Mouse (Mus musculus): ENCODE results near the gene Zeb2. TPM values are rescaled to one million over a fixed set of nuclear protein-coding genes. Genes with fewer than 3 reads are reported as not detected.

The Zeb2 gene
- polyA plus RNA-seq, 1 experiment from 2014 or later: 37.4 TPM

GRCm38 (mm10) chr2:45010701-45011100 lies 106.5 kb downstream of the Zeb2 start:
- 94% methylated on average over 1 of the region's 1 CpGs for WGBS

GRCm38 (mm10) chr2:44999906-45000305 lies 117.3 kb downstream of the Zeb2 start:
- no peaks in the 10 kb centered on the region for H3K9me3 ChIP-seq
- no peak overlapping the region for H3K27ac ChIP-seq
- H3K4me1 ChIP-seq (replicated peaks): 0 out of 2 replicates have a peak, but pooled peaks cover 4% of the 10 kb centered on the region
- no peak overlapping the region for H3K9ac ChIP-seq
- WGBS: 35% methylated on average over 6 of the region's 6 CpGs
- H3K4me3 ChIP-seq (replicated peaks): no peak overlapping the region
- H3K36me3 ChIP-seq: peaks cover 10% of the 10 kb centered on the region
- no peaks in the 10 kb centered on the region for H3K27me3 ChIP-seq (replicated peaks)
- no peak for ATAC-seq
- no peak overlapping the region for H3K4me2 ChIP-seq (replicated peaks)

More at GRCm38 (mm10) chr2:45010701-45011100, 106.5 kb downstream of the Zeb2 start:
- Histone ChIP-seq H3K36me3 (no peaks in the 10 kb centered on the region), H3K27ac (no peak overlapping the region), H3K27me3 (replicated peaks) (no peaks in the 10 kb centered on the region), H3K4me1 (replicated peaks) (no peaks in the 10 kb centered on the region), H3K4me3 (replicated peaks) (no peak overlapping the region), H3K9me3 (no peaks in the 10 kb centered on the region), H3K9ac (no peak overlapping the region), H3K4me2 (replicated peaks) (no peak overlapping the region)
- ATAC-seq: no peak

- H3K4me2 ChIP-seq (replicated peaks): no peak overlapping the region
- H3K36me3 ChIP-seq: peaks cover 10% of the 10 kb centered on the region
- WGBS: 90% methylated on average over 5 of the region's 5 CpGs
Measured at GRCm38 (mm10) chr2:44998710-44999109, 118.5 kb downstream of the Zeb2 start.

GRCm38 (mm10) chr2:44981646-44982045 lies 135.5 kb downstream of the Zeb2 start:
- H3K27ac ChIP-seq: no peak overlapping the region
- H3K4me1 ChIP-seq (replicated peaks): peaks cover 4% of the 10 kb centered on the region; the same call in 1 of the 2 replicates
- no peak overlapping the region for H3K4me3 ChIP-seq (replicated peaks)
- no peaks in the 10 kb centered on the region for H3K9me3 ChIP-seq
- WGBS: 81% methylated on average over 3 of the region's 3 CpGs
- H3K9ac ChIP-seq: no peak overlapping the region
- no peak overlapping the region for H3K4me2 ChIP-seq (replicated peaks)
- no peak for ATAC-seq
- H3K27me3 ChIP-seq (replicated peaks): no peaks in the 10 kb centered on the region
- H3K36me3 ChIP-seq: no peaks in the 10 kb centered on the region

More at GRCm38 (mm10) chr2:44998710-44999109, 118.5 kb downstream of the Zeb2 start:
- Histone ChIP-seq H3K4me1 (replicated peaks) (0 out of 2 replicates have a peak, but pooled peaks cover 4% of the 10 kb centered on the region), H3K4me3 (replicated peaks) (no peak overlapping the region), H3K9ac (no peak overlapping the region), H3K9me3 (no peaks in the 10 kb centered on the region), H3K27ac (no peak overlapping the region), H3K27me3 (replicated peaks) (no peaks in the 10 kb centered on the region)
- ATAC-seq: no peak

GRCm38 (mm10) chr2:44979042-44979721 lies 138.0 kb downstream of the Zeb2 start:
- H3K9ac ChIP-seq: no peak overlapping the region
- no peak for ATAC-seq
- H3K27me3 ChIP-seq (replicated peaks): no peaks in the 10 kb centered on the region
- H3K27ac ChIP-seq: no peak overlapping the region
- peak overlapping the region; percentile 17; the same call in 1 of the 2 replicates for H3K4me3 ChIP-seq (replicated peaks)
- peaks cover 4% of the 10 kb centered on the region; the same call in 1 of the 2 replicates for H3K4me1 ChIP-seq (replicated peaks)
- peak overlapping the region; percentile 55 for H3K4me2 ChIP-seq (replicated peaks)
- 5% methylated on average over 18 of the region's 18 CpGs for WGBS
- H3K9me3 ChIP-seq: no peaks in the 10 kb centered on the region
- H3K36me3 ChIP-seq: no peaks in the 10 kb centered on the region

GRCm38 (mm10) chr2:44978038-44978437 lies 139.2 kb downstream of the Zeb2 start:
- Histone ChIP-seq H3K9me3 (no peaks in the 10 kb centered on the region), H3K9ac (no peak overlapping the region), H3K27ac (no peak overlapping the region), H3K4me2 (replicated peaks) (no peak overlapping the region), H3K27me3 (replicated peaks) (no peaks in the 10 kb centered on the region), H3K4me3 (replicated peaks) (no peak overlapping the region), H3K36me3 (no peaks in the 10 kb centered on the region), H3K4me1 (replicated peaks) (peaks cover 4% of the 10 kb centered on the region; the same call in 1 of the 2 replicates)
- WGBS: 65% methylated on average over 6 of the region's 6 CpGs
- no peak for ATAC-seq

GRCm38 (mm10) chr2:44977556-44977955 lies 139.6 kb downstream of the Zeb2 start:
- 72% methylated on average over 2 of the region's 2 CpGs for WGBS
- no peak for ATAC-seq
- no peak overlapping the region for H3K9ac ChIP-seq
- no peaks in the 10 kb centered on the region for H3K27me3 ChIP-seq (replicated peaks)
- peaks cover 4% of the 10 kb centered on the region; the same call in 1 of the 2 replicates for H3K4me1 ChIP-seq (replicated peaks)
- no peaks in the 10 kb centered on the region for H3K9me3 ChIP-seq
- no peak overlapping the region for H3K27ac ChIP-seq
- no peak overlapping the region for H3K4me2 ChIP-seq (replicated peaks)
- no peaks in the 10 kb centered on the region for H3K36me3 ChIP-seq
- H3K4me3 ChIP-seq (replicated peaks): no peak overlapping the region

- H3K9me3 ChIP-seq: no peaks in the 10 kb centered on the region
- 67% methylated on average over 3 of the region's 3 CpGs for WGBS
- H3K27ac ChIP-seq: no peak overlapping the region
- no peaks in the 10 kb centered on the region for H3K27me3 ChIP-seq (replicated peaks)
- no peak overlapping the region for H3K4me2 ChIP-seq (replicated peaks)
- H3K36me3 ChIP-seq: no peaks in the 10 kb centered on the region
- no peak overlapping the region for H3K4me3 ChIP-seq (replicated peaks)
- no peak for ATAC-seq
- H3K9ac ChIP-seq: no peak overlapping the region
- peaks cover 4% of the 10 kb centered on the region; the same call in 1 of the 2 replicates for H3K4me1 ChIP-seq (replicated peaks)
Measured at GRCm38 (mm10) chr2:44977051-44977450, 140.1 kb downstream of the Zeb2 start.

GRCm38 (mm10) chr2:44976484-44976883 lies 140.7 kb downstream of the Zeb2 start:
- H3K9me3 ChIP-seq: no peaks in the 10 kb centered on the region
- no peaks in the 10 kb centered on the region for H3K27me3 ChIP-seq (replicated peaks)
- H3K9ac ChIP-seq: no peak overlapping the region
- WGBS: 49% methylated on average over 4 of the region's 4 CpGs
- peaks cover 4% of the 10 kb centered on the region; the same call in 1 of the 2 replicates for H3K4me1 ChIP-seq (replicated peaks)
- ATAC-seq: no peak
- no peak overlapping the region for H3K4me2 ChIP-seq (replicated peaks)
- H3K4me3 ChIP-seq (replicated peaks): no peak overlapping the region
- no peak overlapping the region for H3K27ac ChIP-seq
- H3K36me3 ChIP-seq: no peaks in the 10 kb centered on the region

GRCm38 (mm10) chr2:44973828-44974227 lies 143.4 kb downstream of the Zeb2 start:
- H3K4me2 ChIP-seq (replicated peaks): no peak overlapping the region
- WGBS: 78% methylated on average over 6 of the region's 6 CpGs
- H3K9ac ChIP-seq: no peak overlapping the region
- H3K9me3 ChIP-seq: no peaks in the 10 kb centered on the region
- no peak for ATAC-seq
- H3K4me1 ChIP-seq (replicated peaks): no peaks in the 10 kb centered on the region
- H3K27me3 ChIP-seq (replicated peaks): no peaks in the 10 kb centered on the region
- H3K27ac ChIP-seq: no peak overlapping the region
- no peaks in the 10 kb centered on the region for H3K36me3 ChIP-seq
- H3K4me3 ChIP-seq (replicated peaks): no peak overlapping the region

- Histone ChIP-seq H3K4me1 (replicated peaks) (no peaks in the 10 kb centered on the region), H3K9me3 (no peaks in the 10 kb centered on the region), H3K4me2 (replicated peaks) (no peak overlapping the region), H3K27me3 (replicated peaks) (no peaks in the 10 kb centered on the region), H3K9ac (no peak overlapping the region), H3K4me3 (replicated peaks) (no peak overlapping the region), H3K36me3 (no peaks in the 10 kb centered on the region), H3K27ac (no peak overlapping the region)
- ATAC-seq: no peak
- 93% methylated on average over 6 of the region's 6 CpGs for WGBS
Measured at GRCm38 (mm10) chr2:44970087-44970646, 147.0 kb downstream of the Zeb2 start.

- Histone ChIP-seq H3K27me3 (replicated peaks) (no peaks in the 10 kb centered on the region), H3K4me2 (replicated peaks) (no peak overlapping the region), H3K27ac (no peak overlapping the region), H3K36me3 (no peaks in the 10 kb centered on the region), H3K9ac (no peak overlapping the region), H3K4me3 (replicated peaks) (no peak overlapping the region), H3K9me3 (no peaks in the 10 kb centered on the region), H3K4me1 (replicated peaks) (no peaks in the 10 kb centered on the region)
- ATAC-seq: no peak
- 92% methylated on average over 1 of the region's 1 CpGs for WGBS
Measured at GRCm38 (mm10) chr2:44969640-44970039, 147.6 kb downstream of the Zeb2 start.

- no peak overlapping the region for H3K4me3 ChIP-seq (replicated peaks)
- no peaks in the 10 kb centered on the region for H3K4me1 ChIP-seq (replicated peaks)
- H3K36me3 ChIP-seq: no peaks in the 10 kb centered on the region
- no peak overlapping the region for H3K27ac ChIP-seq
- H3K9me3 ChIP-seq: no peaks in the 10 kb centered on the region
- no peak for ATAC-seq
- no peak overlapping the region for H3K4me2 ChIP-seq (replicated peaks)
- H3K9ac ChIP-seq: no peak overlapping the region
- 58% methylated on average over 2 of the region's 2 CpGs for WGBS
- no peaks in the 10 kb centered on the region for H3K27me3 ChIP-seq (replicated peaks)
Measured at GRCm38 (mm10) chr2:44969226-44969625, 148.0 kb downstream of the Zeb2 start.

All from intestine, embryonic 15.5 days (tissue).